Mouse (Mus musculus) hematopoietic multipotent progenitor cell, adult 10-12 weeks (in vitro differentiated cells): ENCODE data around the gene Gmpr. TPM values are rescaled to one million over a fixed set of nuclear protein-coding genes. Genes with fewer than 3 reads are reported as not detected.

Experiments used
- polyA plus RNA-seq: library from polyadenylated mRNA; stranded (reverse); fragments of >175 nt; gene quantifications from 2 replicates; pipeline ENCODE4 v1.2.3, GENCODE M21; 2012; ENCODE audit warnings: low replicate concordance

Gene Gmpr
- polyA plus RNA-seq, result 1.5 and 1.9 TPM in 2 replicates

GRCm38 (mm10) chr13:45507274-45508229 lies at the start of gene Gmpr:
Gene Gmpr (plus strand): TSS chr13:45507444.

Other genes starting within 250 kb of the Gmpr start
- 22.3 and 44.3 TPM in 2 replicates for gene Mylip, start 117.7 kb upstream of the Gmpr start, polyA plus RNA-seq